Mouse (Mus musculus): ENCODE data around the gene Unc119.
A peak's percentile ranks its signal among the peaks of the same experiment; 100 is the strongest.

Unc119 gene

DNA sequence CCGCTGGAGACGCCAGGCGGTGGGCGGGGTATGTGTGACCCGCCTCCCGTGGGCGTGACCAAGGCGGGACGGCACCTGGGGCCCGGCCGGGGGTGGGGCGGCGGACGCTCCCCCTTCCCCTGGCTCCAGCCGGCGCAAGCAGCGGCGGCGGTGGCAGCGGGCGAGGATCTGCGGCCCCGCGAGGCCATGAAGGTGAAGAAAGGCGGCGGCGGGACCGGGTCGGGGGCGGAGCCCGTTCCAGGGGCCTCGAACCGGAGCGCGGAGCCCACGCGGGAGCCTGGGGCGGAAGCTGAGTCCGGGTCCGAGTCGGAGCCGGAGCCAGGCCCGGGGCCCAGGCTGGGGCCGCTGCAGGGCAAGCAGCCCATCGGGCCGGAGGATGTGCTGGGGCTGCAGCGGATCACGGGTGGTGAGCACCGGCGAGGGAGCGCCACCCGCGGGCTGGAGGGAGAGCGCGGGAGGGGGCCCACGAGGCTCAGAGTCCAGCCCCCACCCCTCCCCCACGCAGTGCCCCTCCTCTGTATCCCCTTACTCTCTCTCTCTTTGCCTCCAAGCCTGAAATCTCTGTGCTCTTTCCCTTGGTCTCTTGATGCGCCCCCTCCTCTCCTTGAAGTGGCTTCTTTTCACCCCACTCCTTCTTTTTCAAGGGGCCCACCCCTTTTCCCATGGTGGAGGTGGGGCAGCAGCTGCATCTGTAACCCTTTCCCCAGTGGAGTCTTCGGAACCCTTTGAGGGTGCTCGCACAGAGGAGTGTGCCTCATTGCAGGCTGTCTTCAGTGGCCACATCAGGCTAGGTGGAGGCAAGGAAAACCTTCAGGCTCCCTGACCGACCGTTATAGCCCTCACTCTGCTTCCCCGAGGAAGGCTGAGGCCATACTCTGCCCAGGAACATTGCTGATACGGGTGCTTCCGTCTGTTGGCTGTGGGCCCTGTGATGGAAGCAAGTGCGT lies at the start of gene Unc119:
TSS of gene Unc119 (plus strand) at position 102 of the 947 bp plus-strand sequence.
- DNase-seq (ENCODE audit: low spot score in 2 of 2) = peak in 1 of 2 experiments; percentile 71

GRCm38 (mm10) chr11:78294585-78294984 lies 48.7 kb upstream of the Unc119 start:
- DNase-seq (ENCODE audit: low spot score in 2 of 2) = no peak

- no peak for DNase-seq (ENCODE audit: low spot score in 2 of 2)
Measured at GRCm38 (mm10) chr11:78300917-78301316, 42.4 kb upstream of the Unc119 start.

DNA sequence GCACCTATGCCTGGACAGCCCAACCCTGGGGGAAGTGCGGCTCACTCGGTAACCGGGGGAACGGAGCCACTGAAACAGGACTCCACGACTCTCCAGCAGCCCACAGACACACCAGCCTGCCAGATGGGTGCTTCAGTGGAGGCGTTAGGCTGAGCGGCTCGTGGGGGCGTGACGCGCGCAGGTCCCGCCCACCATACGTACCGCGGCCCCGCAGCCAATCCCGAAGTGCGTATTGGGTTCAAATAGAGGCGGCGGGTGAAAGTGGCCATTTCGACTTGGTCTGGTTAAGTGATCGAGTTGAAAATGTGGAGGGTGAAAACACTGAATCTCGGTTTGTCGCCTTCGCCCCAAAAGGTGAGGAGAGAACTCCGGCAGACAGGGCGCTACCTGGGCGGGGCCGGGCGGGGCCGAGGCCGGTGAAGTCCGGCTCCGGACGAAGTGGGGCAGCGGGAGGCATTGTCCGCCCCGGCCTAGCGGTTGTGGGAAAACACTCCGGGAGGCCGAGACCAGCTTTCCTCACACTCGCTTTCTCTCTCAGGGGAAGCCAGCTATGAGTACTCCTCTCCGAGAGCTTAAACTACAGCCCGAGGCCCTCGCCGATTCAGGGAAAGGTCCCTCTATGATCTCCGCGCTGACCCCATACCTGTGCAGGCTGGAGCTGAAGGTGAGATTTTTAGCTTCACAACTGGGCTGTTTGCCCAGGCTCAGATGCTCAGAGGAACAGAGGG lies 41.8 kb upstream of the Unc119 start, which contains the start of gene Spag5:
TSS of gene Spag5 (plus strand) at position 173 of the 728 bp plus-strand sequence.
- peak; percentile 87 to 89 for DNase-seq (ENCODE audit: low spot score in 2 of 2)

DNA sequence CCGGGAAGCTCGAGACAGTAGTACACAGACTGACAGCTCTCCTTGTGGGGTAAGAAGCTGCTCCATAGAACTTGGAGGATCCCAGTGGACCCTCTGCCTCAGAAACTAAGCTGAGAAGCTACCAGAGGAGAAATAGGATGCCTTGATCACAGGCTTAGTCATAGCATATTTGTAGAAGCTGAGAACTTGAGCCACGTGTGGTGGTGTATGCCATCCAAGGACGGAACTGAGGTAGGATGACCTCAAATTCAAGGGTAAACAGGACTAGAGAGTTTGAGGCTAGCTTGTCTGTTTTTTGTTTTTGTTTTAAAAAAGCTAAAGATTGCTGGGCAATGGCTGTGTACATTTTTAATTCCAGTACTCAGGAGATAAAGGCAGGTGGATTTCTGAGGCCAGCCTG lies 38.0 kb upstream of the Unc119 start:
- DNase-seq (ENCODE audit: low spot score in 2 of 2) = no peak

DNA sequence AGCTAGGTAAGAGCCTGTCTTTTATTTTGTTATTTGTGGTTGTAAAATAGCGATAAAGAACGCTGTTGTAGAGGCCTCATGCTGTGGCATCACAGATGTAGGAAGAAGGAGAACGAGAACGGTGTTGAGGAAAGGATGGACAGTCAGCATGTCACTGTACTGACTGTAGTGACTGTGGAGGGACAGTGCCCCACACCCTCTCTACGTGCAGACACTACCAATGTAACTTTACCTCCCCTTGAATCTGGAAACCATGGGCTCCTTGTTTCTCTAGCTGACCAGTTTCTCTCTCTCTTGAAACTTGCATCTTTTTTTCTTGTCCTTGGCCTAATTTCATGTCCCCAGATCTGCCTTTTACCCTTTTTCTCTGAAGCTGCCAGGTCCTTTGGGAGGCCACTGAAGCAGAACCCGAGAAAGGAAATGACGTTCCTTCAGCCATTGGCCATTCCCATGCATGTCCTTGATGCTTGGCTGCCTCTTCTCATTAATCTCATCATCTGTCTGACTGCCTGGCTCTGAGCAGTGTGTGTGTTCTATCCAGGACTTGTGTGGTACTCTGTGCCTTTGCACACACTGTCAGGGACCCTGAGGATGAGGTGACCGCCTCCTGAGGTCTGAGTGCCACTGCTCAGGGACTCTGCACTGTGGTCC lies 32.3 kb upstream of the Unc119 start:
- DNase-seq (ENCODE audit: low spot score in 2 of 2) = no peak

- DNase-seq (ENCODE audit: low spot score in 2 of 2) = no peak
Measured at GRCm38 (mm10) chr11:78313662-78314061, 29.6 kb upstream of the Unc119 start.

DNA sequence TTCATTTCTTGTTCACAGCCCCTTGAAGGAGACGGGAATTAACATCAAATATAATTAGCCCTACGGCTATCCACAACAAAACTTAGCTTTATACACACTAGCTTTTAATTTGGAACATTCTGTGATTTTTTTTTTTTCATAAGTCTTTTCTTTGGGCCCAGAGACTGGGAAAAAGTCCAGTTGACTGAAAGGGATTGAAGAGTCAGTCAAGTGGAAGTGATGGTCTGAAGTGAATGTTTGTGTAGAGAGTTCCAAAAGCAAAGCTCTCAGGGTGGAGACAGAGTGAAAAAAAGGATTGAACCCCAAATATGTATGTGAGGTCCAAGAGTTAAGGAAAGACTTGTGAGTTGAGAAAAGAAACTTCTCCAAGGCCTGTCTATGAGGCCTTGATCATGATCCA lies 24.9 kb upstream of the Unc119 start:
- DNase-seq (ENCODE audit: low spot score in 2 of 2) = no peak

- peak in 1 of 2 experiments; percentile 64 for DNase-seq (ENCODE audit: low spot score in 2 of 2)
Measured at GRCm38 (mm10) chr11:78322076-78322831, 21.0 kb upstream of the Unc119 start.

GRCm38 (mm10) chr11:78322860-78323259 lies 20.4 kb upstream of the Unc119 start, which contains the start of gene Aldoc:
Gene Aldoc (plus strand): TSS chr11:78322968.
- peak; percentile 69 to 84 for DNase-seq (ENCODE audit: low spot score in 2 of 2)

DNA sequence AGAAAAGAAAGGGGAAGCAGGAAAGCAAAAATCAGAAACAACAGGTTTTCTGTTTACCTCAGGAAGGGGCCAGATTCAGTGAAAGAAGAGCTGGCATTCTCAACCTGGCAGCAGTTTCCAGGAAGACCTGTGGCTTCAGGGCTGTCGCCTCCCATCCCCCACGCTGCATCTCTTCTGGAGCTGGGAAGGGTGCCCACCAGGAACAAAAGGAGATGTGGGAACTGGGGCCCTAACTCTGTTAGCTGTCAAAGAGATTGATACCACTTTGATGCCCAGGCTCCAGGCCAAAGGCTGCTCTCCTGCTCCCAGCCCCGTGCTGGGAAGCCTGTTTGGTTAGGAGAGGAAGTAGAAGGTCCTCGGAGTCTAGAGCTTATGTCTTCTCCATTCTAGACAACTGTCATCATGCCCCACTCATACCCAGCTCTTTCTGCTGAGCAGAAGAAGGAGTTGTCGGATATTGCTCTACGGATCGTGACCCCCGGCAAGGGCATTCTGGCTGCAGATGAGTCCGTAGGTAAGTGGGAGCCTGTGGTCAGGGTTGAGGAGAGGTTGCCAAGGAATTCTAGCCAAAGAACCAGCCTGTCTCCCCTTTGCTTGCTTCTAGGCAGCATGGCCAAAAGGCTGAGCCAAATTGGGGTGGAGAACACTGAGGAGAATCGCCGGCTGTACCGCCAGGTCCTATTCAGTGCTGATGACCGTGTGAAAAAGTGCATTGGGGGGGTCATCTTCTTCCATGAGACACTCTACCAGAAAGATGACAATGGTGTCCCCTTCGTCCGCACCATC lies 19.1 kb upstream of the Unc119 start:
- peak in 1 of 2 experiments; percentile 57 for DNase-seq (ENCODE audit: low spot score in 2 of 2)

DNA sequence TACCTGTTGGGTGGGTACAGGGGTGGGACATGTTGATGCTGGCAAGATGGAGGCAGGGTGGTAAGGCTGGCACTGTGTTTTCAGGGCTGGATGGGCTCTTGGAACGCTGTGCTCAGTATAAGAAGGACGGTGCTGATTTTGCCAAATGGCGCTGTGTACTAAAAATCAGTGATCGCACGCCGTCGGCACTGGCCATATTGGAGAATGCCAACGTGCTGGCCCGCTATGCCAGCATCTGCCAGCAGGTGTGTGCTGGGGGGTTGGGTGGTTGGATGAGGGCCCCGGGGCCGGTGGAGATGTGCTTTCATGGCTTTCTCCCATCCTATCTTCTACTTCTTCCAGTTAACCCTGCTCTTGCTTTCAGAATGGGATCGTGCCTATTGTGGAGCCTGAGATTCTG lies 18.3 kb upstream of the Unc119 start:
- no peak for DNase-seq (ENCODE audit: low spot score in 2 of 2)

DNA sequence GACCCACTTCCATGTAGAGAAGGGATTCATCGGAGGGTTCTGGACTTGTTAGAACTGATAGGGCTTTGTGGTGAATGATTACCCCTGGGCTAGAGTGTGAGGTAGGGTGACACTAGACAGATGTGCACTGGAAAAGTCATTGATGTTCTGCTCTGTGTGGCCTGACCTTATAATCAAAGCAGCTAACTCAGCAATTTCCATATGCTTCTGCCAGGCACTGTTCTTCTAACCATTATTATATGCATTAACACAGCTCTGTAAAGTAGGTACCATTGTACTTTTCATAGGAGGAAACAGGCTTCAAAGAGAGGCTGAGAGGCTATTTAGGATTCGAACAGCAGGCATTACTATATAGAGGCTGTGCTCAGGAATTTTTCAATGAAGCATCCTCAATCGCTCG lies 16.1 kb upstream of the Unc119 start:
- DNase-seq (ENCODE audit: low spot score in 2 of 2) = no peak

GRCm38 (mm10) chr11:78327634-78328511 lies 15.4 kb upstream of the Unc119 start, which contains the start of gene Pigs:
Gene Pigs (plus strand): TSS chr11:78328415.
- peak; percentile 90 to 94 for DNase-seq (ENCODE audit: low spot score in 2 of 2)

DNA sequence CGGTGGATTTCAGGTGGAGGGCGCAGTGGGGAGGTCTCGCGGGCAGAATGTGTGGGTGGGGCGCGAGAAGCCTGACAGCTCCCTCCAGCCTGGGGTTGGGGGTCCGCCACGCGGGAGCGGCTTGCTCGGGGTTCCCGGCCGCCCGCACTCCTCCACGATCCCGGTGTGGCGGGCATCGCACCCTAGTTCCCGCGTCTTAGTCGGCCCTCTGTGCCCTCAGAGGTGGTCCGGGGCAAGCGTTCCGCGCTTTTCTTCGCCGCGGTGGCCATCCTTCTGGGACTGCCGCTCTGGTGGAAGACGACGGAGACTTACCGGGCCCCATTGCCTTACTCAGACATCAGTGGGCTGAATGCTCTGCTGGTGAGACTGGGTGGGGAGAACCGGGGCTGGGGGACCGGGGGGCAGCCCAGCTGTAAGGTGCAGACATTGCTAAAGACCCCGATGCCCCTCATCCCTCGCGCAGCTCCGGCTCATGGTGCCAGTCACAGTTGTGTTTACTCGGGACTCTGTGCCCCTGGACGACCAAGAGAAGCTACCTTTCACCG lies 14.7 kb upstream of the Unc119 start:
- no peak for DNase-seq (ENCODE audit: low spot score in 2 of 2)

GRCm38 (mm10) chr11:78332676-78333075 lies 10.6 kb upstream of the Unc119 start:
- no peak for DNase-seq (ENCODE audit: low spot score in 2 of 2)

GRCm38 (mm10) chr11:78333992-78334391 lies 9.3 kb upstream of the Unc119 start:
- DNase-seq (ENCODE audit: low spot score in 2 of 2) = no peak

- DNase-seq (ENCODE audit: low spot score in 2 of 2) = no peak
Measured at GRCm38 (mm10) chr11:78337040-78337439, 6.2 kb upstream of the Unc119 start.

DNA sequence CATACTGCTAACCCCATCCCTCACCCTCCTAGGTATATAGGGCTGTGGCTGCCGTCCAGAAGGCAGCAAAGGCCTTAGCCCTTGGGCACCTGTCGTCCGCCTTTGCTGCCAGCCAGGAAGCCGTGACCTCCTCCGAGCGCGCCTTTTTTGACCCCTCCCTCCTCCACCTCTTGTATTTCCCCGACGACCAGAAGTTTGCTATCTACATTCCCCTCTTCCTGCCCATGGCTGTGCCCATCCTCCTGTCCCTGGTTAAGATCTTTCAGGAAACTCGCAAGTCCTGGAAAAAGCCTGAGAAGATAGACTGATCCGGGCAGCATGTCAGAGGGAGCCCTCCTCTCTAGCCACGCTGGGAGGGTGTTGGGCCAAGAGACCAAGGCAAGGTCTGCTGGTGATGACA lies 1.6 kb upstream of the Unc119 start:
- DNase-seq (ENCODE audit: low spot score in 2 of 2) = no peak
